Comparison of ENCODE assay signal across 7 mouse cellular contexts in the genomic region with DNA sequence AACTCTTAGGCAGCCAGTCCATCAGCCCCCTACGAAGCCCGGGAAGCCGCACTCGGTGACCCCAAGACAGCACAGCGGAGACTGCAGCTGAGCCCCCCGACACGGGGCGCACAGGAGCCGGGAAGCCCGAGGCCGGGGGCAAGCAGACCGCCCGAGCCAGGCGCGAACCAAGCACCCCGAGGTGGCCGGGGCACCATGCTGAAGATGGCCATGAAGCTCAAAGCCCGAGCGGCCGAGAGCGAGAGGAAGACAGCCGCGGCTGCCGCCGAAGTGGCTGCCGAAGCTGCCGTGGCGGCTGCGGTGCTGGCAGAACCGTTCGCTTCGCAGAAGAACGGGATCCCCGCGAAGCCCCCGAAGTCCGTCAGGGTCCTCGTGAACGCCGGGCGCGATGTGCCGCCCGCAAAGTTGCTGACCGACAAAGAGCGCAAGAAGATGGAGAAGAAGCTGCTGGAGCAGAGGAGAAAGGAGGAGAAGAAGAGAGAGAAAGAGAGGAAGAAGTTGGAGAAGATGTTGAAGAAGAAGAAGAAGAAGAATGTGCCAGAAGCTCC. TPM values are rescaled to one million over a fixed set of nuclear protein-coding genes. Genes with fewer than 3 reads are reported as not detected.
A peak's percentile ranks its signal among the peaks of the same experiment; 100 is the strongest.
DNase-seq lines count a peak whose midpoint lies in the region; ATAC-seq and TF ChIP-seq lines count a peak whose summit lies in the region.

No protein-coding gene starts in this region.

- intact Hi-C loops in left cerebral cortex, adult 2 months (cut with DNase I) = loop anchor here (5.0 kb wide), 1 partner anchor 529 kb away; no protein-coding TSS in a partner anchor

- TF ChIP-seq CTCF in left cerebral cortex, adult 2 months (IDR thresholded peaks at IDR 0.05) = no peak
- TF ChIP-seq CTCF in bone marrow, adult 2 months (IDR thresholded peaks at IDR 0.05; ENCODE audit: control insufficient read depth, insufficient read depth, low read length) = no peak
- TF ChIP-seq CTCF in forebrain, postnatal 0 days (IDR thresholded peaks at IDR 0.05; ENCODE audit: low read depth) = no peak

- no peak for ATAC-seq in forebrain, postnatal 0 days
- ATAC-seq in liver, embryonic 15.5 days (ENCODE audit: insufficient read depth) = no peak
- no peak for ATAC-seq in erythroid progenitor cell, adult 5-6 weeks (replicated peaks; ENCODE audit: low FRiP score, poor library complexity, severe bottlenecking)

- no peaks in the 10 kb centered on the region; the same call in none of the 2 replicates for H3K4me1 ChIP-seq in bone marrow, adult 2 months (ENCODE audit: control insufficient read depth, insufficient read depth, low read length)
- peaks cover 7% of the 10 kb centered on the region; the same call in 1 of the 2 replicates for H3K4me1 ChIP-seq in forebrain, postnatal 0 days (ENCODE audit: insufficient read depth)
- peaks cover 53% of the 10 kb centered on the region for H3K4me1 ChIP-seq in liver, embryonic 15.5 days (replicated peaks)

- no peaks in the 10 kb centered on the region for H3K36me3 ChIP-seq in forebrain, postnatal 0 days (ENCODE audit: insufficient read depth)
- no peaks in the 10 kb centered on the region for H3K36me3 ChIP-seq in liver, embryonic 15.5 days (replicated peaks)

- WGBS in bone marrow, adult 2 months = 46% methylated on average over 46 of the region's 46 CpGs
- 55% methylated on average over 46 of the region's 46 CpGs for WGBS in forebrain, postnatal 0 days
- 44% methylated on average over 46 of the region's 46 CpGs for WGBS in liver, embryonic 15.5 days (ENCODE audit: insufficient replicate concordance)

- no peaks in the 10 kb centered on the region for H3K27me3 ChIP-seq in forebrain, postnatal 0 days (ENCODE audit: insufficient read depth, low read length)
- no peaks in the 10 kb centered on the region for H3K27me3 ChIP-seq in liver, embryonic 15.5 days

- no peaks in the 10 kb centered on the region for H3K9me3 ChIP-seq in forebrain, postnatal 0 days (ENCODE audit: low read length)
- no peaks in the 10 kb centered on the region for H3K9me3 ChIP-seq in liver, embryonic 15.5 days (replicated peaks)

- peak overlapping the region; percentile 94 for H3K4me3 ChIP-seq in left cerebral cortex, adult 2 months
- H3K4me3 ChIP-seq in bone marrow, adult 2 months (replicated peaks; ENCODE audit: control insufficient read depth, low read depth, low read length) = peak overlapping the region; percentile 54
- peak overlapping the region; percentile 96 for H3K4me3 ChIP-seq in forebrain, postnatal 0 days (ENCODE audit: low read depth, low read length)
- H3K4me3 ChIP-seq in liver, embryonic 15.5 days (replicated peaks) = peak overlapping the region; percentile 97

- no peak overlapping the region for H3K27ac ChIP-seq in left cerebral cortex, adult 2 months
- peak overlapping the region; percentile 98 for H3K27ac ChIP-seq in bone marrow, adult 2 months (ENCODE audit: control insufficient read depth, insufficient read depth, low read depth, low read length, poor library complexity)
- no peak overlapping the region for H3K27ac ChIP-seq in forebrain, postnatal 0 days (ENCODE audit: low read depth, low read length)
- H3K27ac ChIP-seq in liver, embryonic 15.5 days (replicated peaks) = peak overlapping the region; percentile 88; the same call in 1 of the 2 replicates

- TF ChIP-seq POLR2A in bone marrow, adult 2 months (IDR thresholded peaks at IDR 0.05; ENCODE audit: borderline replicate concordance, control insufficient read depth, low read depth, low read length) = no peak

- H3K9ac ChIP-seq in forebrain, postnatal 0 days = peak overlapping the region; percentile 99
- peak overlapping the region; percentile 95 for H3K9ac ChIP-seq in liver, embryonic 15.5 days

- H3K4me2 ChIP-seq in forebrain, postnatal 0 days (ENCODE audit: low read depth) = peak overlapping the region; percentile 65
- H3K4me2 ChIP-seq in liver, embryonic 15.5 days = peak overlapping the region; percentile 99

- peak in 1 of 2 experiments; percentile 25 for DNase-seq in left cerebral cortex, adult 2 months (ENCODE audit: extremely low spot score in 1 of 2, low spot score in 2 of 2)
- no peak for DNase-seq in left cerebral cortex, adult 18-20 months (ENCODE audit: low spot score in 2 of 2)
- no peak for DNase-seq in forebrain, postnatal 0 days
- DNase-seq in thymus, postnatal 14 days = peak; percentile 35

RNA-seq across cellular contexts. Expression of a gene that starts 18.1 kb away (rescaled TPM):
- total RNA-seq in left cerebral cortex, adult 2 months (2021) = 1 to 10 TPM; 2.3 to 2.8 TPM
- total RNA-seq in left cerebral cortex, adult 18-20 months (2021) = 1 to 10 TPM; 2.4 to 2.7 TPM
- polyA plus RNA-seq in bone marrow, adult 2 months (2011; ENCODE audit: insufficient read depth, insufficient read length, low replicate concordance, missing spikeins) = 0.66 TPM in 1 of 2 replicates, not detected in the other
- total RNA-seq in forebrain, postnatal 0 days (2014; rRNA removed) = not detected in 2 replicates
- 8.6 and 10.5 TPM in 2 replicates for polyA plus RNA-seq in forebrain, postnatal 0 days (2015; fragmentation: Nextera tagmentation; extraction: Ambion mirVana)
- polyA plus RNA-seq in liver, embryonic 15.5 days (2015; fragmentation: Nextera tagmentation; extraction: Ambion mirVana) = 49.2 and 59.3 TPM in 2 replicates
- total RNA-seq in erythroid progenitor cell, adult 5-6 weeks (2015; ENCODE audit: low replicate concordance) = not detected in 2 replicates
- total RNA-seq in erythroid progenitor cell, adult 5-6 weeks (2017; ENCODE audit: low replicate concordance) = 0.61 and 11.9 TPM in 2 replicates

RNA-seq across cellular contexts. Expression of a gene that starts 44.3 kb away (rescaled TPM):
- 1,000 to 10,000 TPM; 1,778 to 1,853 TPM for total RNA-seq in left cerebral cortex, adult 2 months (2021)
- 1,000 to 10,000 TPM; 1,817 to 1,846 TPM for total RNA-seq in left cerebral cortex, adult 18-20 months (2021)
- 159 and 173 TPM in 2 replicates for polyA plus RNA-seq in bone marrow, adult 2 months (2011; ENCODE audit: insufficient read depth, insufficient read length, low replicate concordance, missing spikeins)
- 1,201 and 1,512 TPM in 2 replicates for total RNA-seq in forebrain, postnatal 0 days (2014; rRNA removed)
- 1,404 and 1,604 TPM in 2 replicates for polyA plus RNA-seq in forebrain, postnatal 0 days (2015; fragmentation: Nextera tagmentation; extraction: Ambion mirVana)
- 323 and 336 TPM in 2 replicates for polyA plus RNA-seq in liver, embryonic 15.5 days (2015; fragmentation: Nextera tagmentation; extraction: Ambion mirVana)
- total RNA-seq in erythroid progenitor cell, adult 5-6 weeks (2015; ENCODE audit: low replicate concordance) = 338 and 377 TPM in 2 replicates
- 196 and 201 TPM in 2 replicates for total RNA-seq in erythroid progenitor cell, adult 5-6 weeks (2017; ENCODE audit: low replicate concordance)

Comparison
In these comparisons a context has a peak if more than half of its experiments do, and no peak if none do; other contexts are left out.
1. H3K27ac ChIP-seq: peak in bone marrow, adult 2 months (single experiment) and liver, embryonic 15.5 days (single experiment); none in left cerebral cortex, adult 2 months (single experiment) and forebrain, postnatal 0 days (single experiment).
2. Peak in every context shown above with its lines, with median percentiles within 50 percentile points of each other: H3K4me3 ChIP-seq.